Mouse (Mus musculus): Measurements from ENCODE around the gene Ap3b2. TPM values are rescaled to one million over a fixed set of nuclear protein-coding genes. Genes with fewer than 3 reads are reported as not detected.

The Ap3b2 gene
- polyA plus RNA-seq, 1 experiment = 2.1 TPM

- DNase-seq (ENCODE audit: low spot score) = no peak
These were observed 16.9 kb downstream of the Ap3b2 start for GRCm38 (mm10) chr7:81476833-81477232.

GRCm38 (mm10) chr7:81475221-81475620, 18.5 kb downstream of the Ap3b2 start:
- DNase-seq (ENCODE audit: low spot score) = no peak

GRCm38 (mm10) chr7:81464906-81465450, 28.7 kb downstream of the Ap3b2 start:
- DNase-seq (ENCODE audit: low spot score) = no peak

- no peak for DNase-seq (ENCODE audit: low spot score)
These were observed 29.6 kb downstream of the Ap3b2 start for GRCm38 (mm10) chr7:81464116-81464515.

- DNase-seq (ENCODE audit: low spot score) = no peak
These were observed 30.9 kb downstream of the Ap3b2 start for GRCm38 (mm10) chr7:81462815-81463214.

- peak; percentile 48 for DNase-seq (ENCODE audit: low spot score)
These were observed 38.5 kb downstream of the Ap3b2 start, which contains the start of gene Cpeb1 for GRCm38 (mm10) chr7:81455155-81455651. Cpeb1 (minus strand) TSS chr7:81455465.

GRCm38 (mm10) chr7:81454331-81455039, 39.2 kb downstream of the Ap3b2 start:
- peak; percentile 42 for DNase-seq (ENCODE audit: low spot score)

- DNase-seq (ENCODE audit: low spot score) = peak; percentile 41
These were observed 40.1 kb downstream of the Ap3b2 start for GRCm38 (mm10) chr7:81453443-81454274.

- DNase-seq (ENCODE audit: low spot score) = no peak
These were observed 40.7 kb downstream of the Ap3b2 start for GRCm38 (mm10) chr7:81452971-81453441.

Other genes starting within 250 kb of the Ap3b2 start
- gene Rps17, start 148.7 kb downstream of the Ap3b2 start, polyA plus RNA-seq (2012; rRNA removed) = 2,204 and 2,273 TPM in 2 replicates
- gene Cpeb1, start 38.5 kb downstream of the Ap3b2 start, polyA plus RNA-seq (2012; rRNA removed) = 52.4 and 67.9 TPM in 2 replicates
- gene BC048679, start 4.4 kb upstream of the Ap3b2 start, polyA plus RNA-seq (2012; rRNA removed) = not detected in 2 replicates
- 0.29 and 0.33 TPM in 2 replicates for gene Fsd2, start 73.0 kb upstream of the Ap3b2 start, polyA plus RNA-seq (2012; rRNA removed)
- gene Whamm, start 77.3 kb upstream of the Ap3b2 start, polyA plus RNA-seq (2012; rRNA removed) = 18.0 and 19.4 TPM in 2 replicates
- gene Homer2, start 213.6 kb upstream of the Ap3b2 start, polyA plus RNA-seq (2012; rRNA removed) = 25.4 and 29.3 TPM in 2 replicates